Mouse (Mus musculus): ENCODE results near the gene Gli3.

GRCm38 (mm10) chr13:15442002-15442401, 21.0 kb upstream of the Gli3 start:
- TF ChIP-seq CTCF (IDR thresholded peaks at IDR 0.05; ENCODE audit: borderline replicate concordance, extremely low read depth, insufficient read depth, insufficient read length) (no peak), POLR2A (IDR thresholded peaks at IDR 0.05; ENCODE audit: borderline replicate concordance, extremely low read depth, insufficient read depth, insufficient read length, poor library complexity, severe bottlenecking) (no peak)
